Mouse (Mus musculus) duodenum, adult 2 months (tissue): ENCODE data around the gene Gm17617. TPM values are rescaled to one million over a fixed set of nuclear protein-coding genes. Genes with fewer than 3 reads are reported as not detected.

Experiments
- polyA plus RNA-seq: library from polyadenylated mRNA; depleted of rRNA; stranded (reverse); fragments of >200 nt; gene quantifications from 2 replicates; pipeline ENCODE4 v1.2.3, GENCODE M21; 2012; ENCODE audit warnings: low replicate concordance; rRNA removed

The Gm17617 gene
- polyA plus RNA-seq: not detected in 2 replicates

DNA sequence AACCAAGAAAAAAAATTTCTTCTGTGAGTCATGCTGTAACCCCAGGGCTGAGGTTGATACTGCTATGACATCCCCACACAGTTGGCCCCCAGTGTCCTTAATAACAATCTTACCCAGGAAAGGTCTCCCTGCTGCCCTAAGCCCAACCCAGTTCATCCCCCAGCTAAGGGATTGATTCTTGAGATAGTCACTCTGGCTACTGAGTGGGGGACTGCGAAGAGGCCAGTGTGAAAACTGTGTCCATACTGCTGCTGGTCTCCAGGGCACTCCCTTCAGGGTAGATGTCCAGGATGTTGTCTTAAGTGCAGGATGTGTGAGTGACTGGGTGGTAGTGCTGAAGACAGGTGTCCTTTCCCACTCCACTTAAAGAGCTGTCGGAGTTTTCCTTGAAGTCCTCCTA lies at the start of gene Gm17617:
TSS of gene Gm17617 (minus strand) at position 101 of the 400 bp plus-strand sequence.

DNA sequence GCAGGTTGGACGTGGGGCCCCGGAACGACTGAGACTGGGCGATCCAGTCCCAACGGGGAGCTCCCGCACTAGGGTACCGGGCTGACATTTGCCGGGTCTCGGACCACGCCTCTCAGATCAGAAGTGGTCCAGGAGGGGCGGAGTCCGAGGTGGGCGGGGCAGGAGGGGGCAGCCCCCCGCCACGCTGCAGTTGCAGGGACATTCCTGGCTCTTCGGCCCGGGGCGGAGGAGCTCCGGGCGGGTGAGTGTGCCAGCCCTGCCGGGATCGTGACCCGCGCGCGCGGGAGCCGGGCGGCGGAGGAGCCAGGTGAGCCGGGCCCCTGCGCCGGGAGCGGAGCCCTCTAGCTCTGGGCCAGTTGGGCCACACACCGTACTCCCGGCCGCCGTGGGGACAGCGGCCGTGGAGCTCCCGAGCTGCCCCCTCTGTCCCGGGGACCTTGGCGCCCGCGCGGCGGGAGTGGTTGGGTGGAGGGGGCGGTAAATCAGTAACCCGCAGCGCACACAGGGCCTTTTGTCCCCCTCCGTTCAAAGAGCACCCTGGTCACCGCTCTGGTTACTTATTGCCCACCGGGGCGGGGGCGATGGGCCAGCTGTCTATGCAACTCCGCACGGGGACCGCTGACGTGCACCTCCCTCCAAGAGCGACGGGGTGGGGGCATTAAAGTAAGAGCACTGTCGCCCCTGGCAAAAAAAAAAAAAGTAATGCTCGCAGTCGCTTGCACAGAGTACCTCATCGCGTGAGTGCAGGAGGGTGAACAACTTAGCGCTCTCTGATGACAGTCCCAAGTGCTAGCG lies 19.5 kb upstream of the Gm17617 start, which contains the start of gene Fgfr4:
TSS of gene Fgfr4 (plus strand) at position 20 of the 795 bp plus-strand sequence.

DNA sequence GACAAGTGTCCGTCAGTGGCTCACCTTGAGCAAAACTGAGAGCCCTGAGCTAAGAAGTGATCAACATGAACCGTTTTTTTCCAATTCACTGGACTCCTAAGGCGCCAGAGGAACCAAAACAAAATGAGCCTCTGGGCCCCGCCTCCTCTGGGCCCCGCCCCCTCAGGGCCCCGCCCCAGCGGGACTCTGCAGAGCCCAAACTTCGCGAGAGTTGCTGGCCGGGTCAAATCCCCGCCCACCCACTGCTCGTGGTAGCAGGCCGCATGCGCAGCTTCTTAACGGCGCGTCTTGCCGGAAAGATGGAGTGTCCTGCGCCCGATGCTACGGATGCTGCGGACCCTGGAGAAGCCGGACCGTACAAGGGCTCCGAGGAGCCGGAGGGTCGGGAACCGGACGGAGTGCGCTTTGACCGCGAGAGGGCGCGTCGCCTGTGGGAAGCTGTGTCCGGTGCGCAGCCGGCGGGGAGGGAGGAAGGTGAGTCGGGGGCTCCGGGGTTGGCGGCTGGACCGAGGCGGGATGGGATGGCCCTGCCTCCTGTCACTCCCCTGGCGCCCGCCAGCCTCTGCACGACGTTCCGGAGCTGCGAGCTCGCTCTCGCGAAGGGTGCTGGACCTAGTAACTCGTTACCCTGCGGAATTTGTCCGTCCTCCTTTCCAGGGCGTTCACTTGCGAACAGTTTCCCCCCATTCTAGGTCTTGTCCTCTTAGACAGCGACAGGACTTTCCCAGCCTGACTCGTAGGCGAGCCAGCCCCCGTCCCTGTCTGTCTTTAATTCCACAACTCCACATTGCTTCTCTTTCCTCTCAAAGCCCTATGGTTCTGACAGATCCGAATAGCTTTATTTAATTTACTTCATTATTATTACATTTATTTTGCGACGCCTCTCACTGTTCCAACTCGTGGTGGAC lies 28.0 kb downstream of the Gm17617 start, which contains the start of gene Zfp346:
TSS of gene Zfp346 (plus strand) at position 267 of the 908 bp plus-strand sequence.

DNA sequence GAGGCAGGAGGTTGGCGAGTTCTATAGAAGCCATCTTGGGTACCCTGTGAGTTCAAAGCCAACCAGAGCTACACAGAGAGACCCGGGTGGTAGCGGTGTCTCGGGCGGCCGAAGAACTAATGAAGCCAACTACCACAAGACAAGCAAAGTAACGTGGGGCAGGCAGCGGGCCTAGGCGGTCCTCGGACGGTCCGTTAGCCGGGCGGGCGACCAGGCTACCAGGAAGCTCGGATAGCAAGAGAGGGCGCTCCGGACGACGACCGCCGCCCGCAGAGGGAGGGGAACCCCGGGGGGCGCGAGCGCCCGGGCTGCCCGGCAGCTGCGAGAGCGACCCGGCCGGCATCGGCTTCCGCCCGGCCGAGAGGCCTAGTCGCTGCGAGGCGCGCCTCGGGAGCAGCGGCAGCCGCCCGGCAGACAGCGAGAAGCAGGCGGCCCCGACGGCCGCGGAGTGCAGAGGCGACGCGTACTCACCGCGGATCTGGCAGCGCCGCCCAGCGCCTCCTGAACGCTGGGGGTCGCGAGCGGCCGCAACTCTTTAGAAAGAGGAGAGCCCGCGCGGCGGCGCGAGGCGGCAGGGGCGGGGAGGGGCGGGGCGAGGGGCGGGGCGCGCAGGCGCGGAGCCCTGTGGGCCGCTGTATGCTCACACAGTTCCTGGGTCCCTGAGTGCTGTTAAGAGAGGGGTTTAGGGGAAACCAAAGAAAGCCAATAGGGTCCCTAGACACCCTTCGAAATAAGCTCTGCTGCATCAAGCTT lies 33.4 kb downstream of the Gm17617 start, which contains the start of gene Uimc1:
TSS of gene Uimc1 (minus strand) at position 575 of the 753 bp plus-strand sequence.

Other genes with a start within 250 kb of the Gm17617 start
- 3.0 and 4.3 TPM in 2 replicates for gene Unc5a, start 184.1 kb downstream of the Gm17617 start, polyA plus RNA-seq
- gene Hk3, start 112.2 kb downstream of the Gm17617 start, polyA plus RNA-seq: 0.91 and 1.8 TPM in 2 replicates
- gene Uimc1, start 33.2 kb downstream of the Gm17617 start, polyA plus RNA-seq: 0.66 and 0.83 TPM in 2 replicates
- 4.3 and 4.4 TPM in 2 replicates for gene Zfp346, start 28.2 kb downstream of the Gm17617 start, polyA plus RNA-seq
- 2.2 and 5.2 TPM in 2 replicates for gene Fgfr4, start 19.1 kb upstream of the Gm17617 start, polyA plus RNA-seq
- 7.6 and 9.0 TPM in 2 replicates for gene Nsd1, start 76.2 kb upstream of the Gm17617 start, polyA plus RNA-seq
- 816 and 1,080 TPM in 2 replicates for gene Prelid1, start 187.0 kb upstream of the Gm17617 start, polyA plus RNA-seq
- 50.4 and 109 TPM in 2 replicates for gene Rab24, start 188.4 kb upstream of the Gm17617 start, polyA plus RNA-seq
- 6.6 and 8.8 TPM in 2 replicates for gene Mxd3, start 196.3 kb upstream of the Gm17617 start, polyA plus RNA-seq
- 79.1 and 91.4 TPM in 2 replicates for gene Lman2, start 229.2 kb upstream of the Gm17617 start, polyA plus RNA-seq
- gene Rgs14, start 236.2 kb upstream of the Gm17617 start, polyA plus RNA-seq: 5.0 and 14.5 TPM in 2 replicates